19 mouse cellular contexts compared by ENCODE assay signal in the genomic region with DNA sequence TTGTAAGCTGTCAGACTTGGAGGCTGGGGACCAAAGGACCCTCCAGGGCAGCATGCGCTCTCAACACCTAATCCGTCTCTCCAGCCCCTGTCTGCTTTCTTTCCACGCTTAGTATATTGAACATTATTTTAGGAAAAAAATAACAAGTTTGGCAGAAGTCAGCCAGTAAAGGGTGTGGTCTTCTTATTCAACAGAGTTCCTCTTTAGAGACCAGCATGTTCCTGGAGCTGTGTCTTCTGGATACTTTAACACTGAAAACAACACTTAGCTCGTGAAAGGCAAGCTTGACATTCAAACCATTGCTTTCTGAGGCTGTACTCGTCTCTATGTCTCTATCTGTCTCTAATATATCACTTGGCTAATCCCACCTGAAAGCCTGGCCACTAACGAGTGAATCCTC.
"Had no signal": no experiment of that assay in that cellular context is flagged by ENCODE, and none has a peak within 500 bp of the region (broad histone marks: within the 10 kb centered on the region; RNA-seq: fewer than 3 reads in every experiment).

No protein-coding gene starts in this region.

- H3K27ac ChIP-seq: liver, embryonic 14.5 days; midbrain, embryonic 13.5 days; midbrain, embryonic 15.5 days; neural tube, embryonic 13.5 days; neural tube, embryonic 15.5 days had no signal

- H3K4me3 ChIP-seq: megakaryocyte, embryonic 14.5 days; midbrain, embryonic 13.5 days; midbrain, embryonic 15.5 days; myocyte; neural tube, embryonic 13.5 days; neural tube, embryonic 15.5 days had no signal

- ATAC-seq: midbrain, embryonic 13.5 days; midbrain, embryonic 15.5 days had no signal

- H3K4me1 ChIP-seq: megakaryocyte, embryonic 14.5 days; midbrain, embryonic 13.5 days; midbrain, embryonic 15.5 days; neural tube, embryonic 13.5 days; neural tube, embryonic 15.5 days had no signal

- DNase-seq: lung, adult 18-20 months; lung, embryonic 14.5 days; lung, postnatal 14 days; lung, postnatal 4 days; retina, postnatal 1 day; right cerebral cortex, adult 18-20 months; right cerebral cortex, postnatal 25 days; right cerebral cortex, postnatal 4 days; spleen, adult 18-20 months; thymus, adult 18-20 months; thymus, postnatal 14 days; thymus, postnatal 36 days had no signal
